Mouse (Mus musculus) myocyte (in vitro differentiated cells): ENCODE data around the gene Traf3ip2.

Experiments
- MAX ChIP-seq: IDR thresholded peaks from one replicate; pipeline ENCODE4 v1.6.1; 2011; ENCODE audit warnings: low read depth, mild to moderate bottlenecking, control low read depth
- TCF12 ChIP-seq: IDR thresholded peaks from one replicate; pipeline ENCODE4 v1.6.1; 2011; ENCODE audit warnings: mild to moderate bottlenecking, control low read depth; ENCODE audit not compliant: poor library complexity, insufficient read depth, severe bottlenecking

DNA sequence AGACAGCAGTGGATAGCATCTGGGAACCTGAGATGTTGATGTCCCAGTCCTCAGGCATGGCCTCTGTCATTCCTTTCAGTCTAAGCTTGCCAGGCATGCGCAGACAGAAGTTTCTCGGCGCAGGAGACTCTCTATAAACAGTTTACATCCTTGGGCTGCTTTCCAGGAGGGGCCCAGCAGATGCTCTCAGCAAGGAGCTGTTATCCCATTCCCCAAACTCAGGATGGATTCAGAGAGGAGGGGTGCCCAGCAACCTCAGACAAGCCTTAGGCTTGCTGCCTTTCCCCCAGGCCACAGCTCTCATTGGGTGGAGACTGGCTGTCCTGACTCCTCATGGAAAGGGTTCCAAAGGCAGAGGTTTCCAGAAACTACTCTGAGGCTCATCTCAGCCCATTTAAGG, 1.5 kb upstream of the Traf3ip2 start:
- TF ChIP-seq MAX, result no peak
- TF ChIP-seq TCF12, result no peak
